Mouse (Mus musculus): ENCODE measurements around the gene Zfp777. TPM values are rescaled to one million over a fixed set of nuclear protein-coding genes. Genes with fewer than 3 reads are reported as not detected.

Gene Zfp777
- polyA plus RNA-seq, 1 experiment from 2014 or later, result 13.3 TPM

DNA sequence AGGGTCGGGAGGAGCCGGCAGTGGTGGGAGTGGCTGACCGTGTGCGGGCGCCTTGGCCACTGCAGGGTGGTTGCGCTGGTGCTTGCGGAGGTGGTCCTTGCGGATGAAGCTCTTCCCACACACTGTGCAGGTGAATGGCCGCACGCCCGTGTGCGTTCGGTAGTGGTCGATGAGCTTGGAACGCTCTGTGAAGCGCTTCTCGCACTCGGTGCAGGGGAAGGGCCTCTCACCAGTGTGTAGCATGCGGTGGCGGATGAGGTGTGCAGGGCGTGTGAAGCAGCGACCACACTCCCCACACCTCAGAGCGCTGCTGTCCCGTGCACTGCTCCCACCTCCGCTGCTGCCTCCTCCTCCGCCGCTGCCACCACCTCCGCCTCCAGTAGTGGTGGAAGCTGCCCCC lies 15.2 kb upstream of the Zfp777 start:
- 95% methylated on average over 28 of the region's 28 CpGs for WGBS
- H3K4me3 ChIP-seq, result no peak overlapping the region
- no peaks in the 10 kb centered on the region for H3K4me1 ChIP-seq
- H3K27ac ChIP-seq, result no peak overlapping the region
- no peak overlapping the region for H3K4me2 ChIP-seq (replicated peaks)
- no peak overlapping the region for H3K9ac ChIP-seq
- no peaks in the 10 kb centered on the region for H3K9me3 ChIP-seq
- no peaks in the 10 kb centered on the region for H3K27me3 ChIP-seq (replicated peaks)
- 0 out of 2 replicates have a peak, but pooled peaks have one; percentile 17 for ATAC-seq (ENCODE audit: low FRiP score, low read depth)
- peaks cover 67% of the 10 kb centered on the region for H3K36me3 ChIP-seq

GRCm38 (mm10) chr6:48060895-48061294 lies 12.2 kb upstream of the Zfp777 start:
- no peak overlapping the region for H3K9ac ChIP-seq
- H3K36me3 ChIP-seq, result peaks cover 43% of the 10 kb centered on the region
- H3K9me3 ChIP-seq, result no peaks in the 10 kb centered on the region
- H3K4me1 ChIP-seq, result no peaks in the 10 kb centered on the region
- no peak for ATAC-seq (ENCODE audit: low FRiP score, low read depth)
- no peaks in the 10 kb centered on the region for H3K27me3 ChIP-seq (replicated peaks)
- H3K4me3 ChIP-seq, result no peak overlapping the region
- WGBS, result 97% methylated on average over 1 of the region's 1 CpGs
- H3K4me2 ChIP-seq (replicated peaks), result no peak overlapping the region
- H3K27ac ChIP-seq, result no peak overlapping the region

DNA sequence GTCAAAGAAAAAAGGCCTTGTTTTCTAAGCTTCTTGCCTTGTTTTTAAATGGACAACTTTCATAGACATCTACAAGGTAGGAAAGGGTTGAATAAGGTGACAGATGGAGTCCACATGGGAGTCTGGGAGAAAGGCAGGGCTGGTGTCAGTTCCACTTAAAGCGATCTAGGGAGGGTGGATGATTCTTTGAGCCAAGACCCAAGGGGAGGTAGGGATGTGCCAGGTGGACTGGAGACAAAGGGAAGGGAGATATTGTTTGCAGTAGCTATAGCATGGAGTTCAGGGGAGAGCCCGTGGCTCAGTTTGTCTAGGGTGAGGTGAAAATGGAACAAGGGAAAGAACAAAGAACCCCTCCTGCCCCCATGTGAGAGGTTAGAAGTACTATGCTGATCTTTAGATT lies 11.7 kb upstream of the Zfp777 start:
- ATAC-seq (ENCODE audit: low FRiP score, low read depth), result no peak
- Histone ChIP-seq H3K27ac (no peak overlapping the region), H3K4me1 (no peaks in the 10 kb centered on the region), H3K4me2 (replicated peaks) (no peak overlapping the region), H3K9ac (no peak overlapping the region), H3K9me3 (no peaks in the 10 kb centered on the region), H3K4me3 (no peak overlapping the region), H3K36me3 (peaks cover 38% of the 10 kb centered on the region), H3K27me3 (replicated peaks) (no peaks in the 10 kb centered on the region)
- WGBS, result 96% methylated on average over 2 of the region's 2 CpGs

- WGBS, result 82% methylated on average over 6 of the region's 6 CpGs
- H3K36me3 ChIP-seq, result no peaks in the 10 kb centered on the region
- no peak overlapping the region for H3K9ac ChIP-seq
- ATAC-seq (ENCODE audit: low FRiP score, low read depth), result no peak
- peaks cover 8% of the 10 kb centered on the region for H3K4me1 ChIP-seq
- H3K4me2 ChIP-seq (replicated peaks), result no peak overlapping the region
- no peak overlapping the region for H3K27ac ChIP-seq
- H3K27me3 ChIP-seq (replicated peaks), result no peaks in the 10 kb centered on the region
- H3K4me3 ChIP-seq, result no peak overlapping the region
- H3K9me3 ChIP-seq, result no peaks in the 10 kb centered on the region
Observed at GRCm38 (mm10) chr6:48052136-48052535, 3.4 kb upstream of the Zfp777 start.

DNA sequence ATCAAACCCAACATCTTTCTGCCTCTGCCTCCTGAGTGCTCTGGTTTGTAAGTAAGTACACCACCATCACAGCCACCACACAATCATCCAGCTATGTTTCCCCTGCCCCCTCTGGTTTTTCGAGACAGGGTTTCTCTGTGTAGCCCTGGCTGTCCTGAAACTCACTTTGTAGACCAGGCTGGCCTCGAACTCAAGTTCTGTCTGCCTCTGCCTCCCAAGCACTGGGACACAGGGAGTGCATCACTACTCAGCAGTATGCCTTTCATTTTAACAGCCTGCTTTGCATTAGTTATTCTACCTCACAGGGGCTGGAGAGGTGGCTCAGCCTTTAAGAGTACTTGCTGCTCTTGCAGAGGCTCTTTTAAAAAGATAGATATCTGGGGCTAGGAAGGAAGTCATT lies 3.0 kb upstream of the Zfp777 start:
- no peak overlapping the region for H3K4me2 ChIP-seq (replicated peaks)
- 87% methylated on average over 2 of the region's 2 CpGs for WGBS
- H3K27ac ChIP-seq, result no peak overlapping the region

GRCm38 (mm10) chr6:48049273-48050065 lies 758 bp upstream of the Zfp777 start:
- Histone ChIP-seq H3K4me2 (replicated peaks) (peak overlapping the region; percentile 64), H3K36me3 (peaks cover under 1% of the 10 kb centered on the region; the same call in 1 of the 2 replicates), H3K9ac (peak overlapping the region; percentile 86; the same call in 1 of the 2 replicates), H3K4me1 (peaks cover 8% of the 10 kb centered on the region), H3K9me3 (no peaks in the 10 kb centered on the region), H3K4me3 (peak overlapping the region; percentile 86), H3K27me3 (replicated peaks) (no peaks in the 10 kb centered on the region), H3K27ac (0 out of 2 replicates have a peak overlapping the region, but pooled peaks have one; percentile 81)
- no peak for ATAC-seq (ENCODE audit: low FRiP score, low read depth)
- WGBS, result 63% methylated on average over 9 of the region's 9 CpGs

More for the DNA sequence above, 3.0 kb upstream of the Zfp777 start:
- Histone ChIP-seq H3K9ac (no peak overlapping the region), H3K4me3 (no peak overlapping the region), H3K4me1 (peaks cover 8% of the 10 kb centered on the region), H3K9me3 (no peaks in the 10 kb centered on the region), H3K36me3 (no peaks in the 10 kb centered on the region), H3K27me3 (replicated peaks) (no peaks in the 10 kb centered on the region)
- ATAC-seq (ENCODE audit: low FRiP score, low read depth), result no peak

- no peaks in the 10 kb centered on the region for H3K27me3 ChIP-seq (replicated peaks)
- H3K9me3 ChIP-seq, result no peaks in the 10 kb centered on the region
- under 1% methylated on average over 108 of the region's 150 CpGs for WGBS
- H3K9ac ChIP-seq, result peak overlapping the region; percentile 89
- peak; percentile 49 for ATAC-seq (ENCODE audit: low FRiP score, low read depth)
- H3K27ac ChIP-seq, result peak overlapping the region; percentile 81; the same call in 1 of the 2 replicates
- peak overlapping the region; percentile 85 for H3K4me2 ChIP-seq (replicated peaks)
- H3K4me3 ChIP-seq, result peak overlapping the region; percentile 86
- H3K36me3 ChIP-seq, result peaks cover 18% of the 10 kb centered on the region
- peaks cover 8% of the 10 kb centered on the region for H3K4me1 ChIP-seq
Observed at GRCm38 (mm10) chr6:48047450-48048351, 1.0 kb downstream of the Zfp777 start.

DNA sequence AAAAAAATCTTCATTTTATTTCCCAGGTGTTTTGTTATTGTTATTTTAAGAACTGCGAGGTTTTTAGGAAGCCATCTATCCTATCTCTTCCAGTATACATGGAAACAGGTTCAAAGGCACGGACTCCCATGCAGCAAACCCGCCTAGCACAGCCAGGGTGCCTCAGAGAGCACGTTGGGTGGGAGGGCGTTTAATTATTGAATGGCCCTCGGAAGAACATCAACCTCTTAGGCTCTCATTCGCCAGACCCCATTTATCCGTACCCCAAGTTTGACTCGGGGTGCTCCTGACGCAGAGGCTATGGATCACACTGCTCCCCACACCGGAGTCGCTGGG lies 1.6 kb downstream of the Zfp777 start:
- Histone ChIP-seq H3K36me3 (peaks cover 21% of the 10 kb centered on the region), H3K9me3 (no peaks in the 10 kb centered on the region), H3K27ac (no peak overlapping the region), H3K4me2 (replicated peaks) (peak overlapping the region; percentile 85), H3K4me1 (peaks cover 8% of the 10 kb centered on the region), H3K4me3 (peak overlapping the region; percentile 86), H3K9ac (peak overlapping the region; percentile 89), H3K27me3 (replicated peaks) (no peaks in the 10 kb centered on the region)
- no peak for ATAC-seq (ENCODE audit: low FRiP score, low read depth)
- WGBS, result 7% methylated on average over 12 of the region's 12 CpGs

GRCm38 (mm10) chr6:48032661-48033060 lies 16.1 kb downstream of the Zfp777 start:
- Histone ChIP-seq H3K9me3 (no peaks in the 10 kb centered on the region), H3K27ac (no peak overlapping the region), H3K9ac (no peak overlapping the region), H3K27me3 (replicated peaks) (no peaks in the 10 kb centered on the region), H3K4me3 (no peak overlapping the region), H3K4me2 (replicated peaks) (no peak overlapping the region), H3K4me1 (no peaks in the 10 kb centered on the region), H3K36me3 (peaks cover 77% of the 10 kb centered on the region)
- ATAC-seq (ENCODE audit: low FRiP score, low read depth), result no peak

- no peak for ATAC-seq (ENCODE audit: low FRiP score, low read depth)
- no peak overlapping the region for H3K9ac ChIP-seq
- no peak overlapping the region for H3K4me3 ChIP-seq
- peaks cover 6% of the 10 kb centered on the region for H3K4me1 ChIP-seq
- no peaks in the 10 kb centered on the region for H3K27me3 ChIP-seq (replicated peaks)
- no peak overlapping the region for H3K4me2 ChIP-seq (replicated peaks)
- WGBS, result 85% methylated on average over 10 of the region's 10 CpGs
- peaks cover 78% of the 10 kb centered on the region for H3K36me3 ChIP-seq
- H3K9me3 ChIP-seq, result peaks cover 21% of the 10 kb centered on the region
- no peak overlapping the region for H3K27ac ChIP-seq
Observed at GRCm38 (mm10) chr6:48025905-48026660, 22.6 kb downstream of the Zfp777 start.

DNA sequence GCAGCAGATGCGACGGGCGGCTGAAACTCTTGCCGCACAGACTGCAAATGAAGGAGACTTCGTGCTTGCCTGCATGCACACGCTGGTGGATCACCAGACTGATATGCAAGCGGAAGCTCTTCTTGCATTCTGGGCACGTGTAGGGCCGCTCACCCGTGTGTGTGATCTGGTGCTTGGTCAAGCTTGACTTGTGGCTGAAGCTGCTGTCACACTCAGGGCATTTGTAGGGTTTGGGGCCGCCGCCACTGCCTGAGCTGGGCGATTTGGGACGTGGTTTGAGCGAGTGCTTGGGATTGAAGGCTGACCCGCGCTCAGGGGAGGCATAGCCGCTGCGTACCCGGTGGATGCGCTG lies 23.7 kb downstream of the Zfp777 start:
- peaks cover 73% of the 10 kb centered on the region for H3K36me3 ChIP-seq
- no peaks in the 10 kb centered on the region for H3K27me3 ChIP-seq (replicated peaks)
- H3K9me3 ChIP-seq, result peaks cover 21% of the 10 kb centered on the region
- 55% methylated on average over 21 of the region's 21 CpGs for WGBS
- H3K4me2 ChIP-seq (replicated peaks), result no peak overlapping the region; the same call in 1 of the 2 replicates
- no peak overlapping the region for H3K27ac ChIP-seq
- no peak overlapping the region for H3K4me3 ChIP-seq
- peak; percentile 9; the same call in 1 of the 2 replicates for ATAC-seq (ENCODE audit: low FRiP score, low read depth)
- no peak overlapping the region for H3K9ac ChIP-seq
- peaks cover 6% of the 10 kb centered on the region for H3K4me1 ChIP-seq
